Mouse (Mus musculus) MEL (cell line): Measurements from ENCODE around the gene BC035947. TPM values are rescaled to one million over a fixed set of nuclear protein-coding genes. Genes with fewer than 3 reads are reported as not detected.

Experiments used
- DNase-seq: peaks from one replicate; pipeline ENCODE4 v3.0.0; 2011; ENCODE audit warnings: low read depth, low spot score
- H3K27ac ChIP-seq: 2 replicates; pipeline ENCODE4 v1.5.1; 2012; ENCODE audit warnings: low read depth, mild to moderate bottlenecking, control low read depth, low read length, moderate library complexity; ENCODE audit not compliant: control insufficient read depth
- H3K27me3 ChIP-seq, 2 experiments: fragments of 150-350 bp in 1 of 2; sonication (generic) in 1 of 2; 2 replicates each; pipeline ENCODE4 v1.6.1; 2012; ENCODE audit warnings: low read length in 2 of 2, mild to moderate bottlenecking in 2 of 2, improper control_type of control experiment in 1 of 2, moderate library complexity in 1 of 2; ENCODE audit not compliant: insufficient read depth in 2 of 2, control insufficient read depth in 1 of 2
- H3K36me3 ChIP-seq, 2 experiments: 2 replicates each; pipeline ENCODE4 v1.6.1; 2012 to 2014; ENCODE audit warnings: low read length in 2 of 2, improper control_type of control experiment in 1 of 2, inconsistent platforms in 1 of 2, mild to moderate bottlenecking in 1 of 2; ENCODE audit not compliant: insufficient read depth in 2 of 2, control insufficient read depth in 1 of 2
- H3K4me1 ChIP-seq, 2 experiments: fragments of 150-350 bp in 1 of 2; sonication (generic) in 1 of 2; 2 replicates each; pipeline ENCODE4 v1.6.1; 2012; ENCODE audit warnings: low read length in 2 of 2, improper control_type of control experiment in 1 of 2, mild to moderate bottlenecking in 1 of 2; ENCODE audit not compliant: insufficient read depth in 2 of 2, control insufficient read depth in 1 of 2
- H3K4me3 ChIP-seq, 2 experiments: fragments of 150-350 bp in 1 of 2; sonication (generic) in 1 of 2; 2 replicates each; pipeline ENCODE4 v1.5.1; 2012; ENCODE audit warnings: low read depth in 2 of 2, low read length in 2 of 2, mild to moderate bottlenecking in 2 of 2, moderate library complexity in 2 of 2, control low read depth in 1 of 2, improper control_type of control experiment in 1 of 2; ENCODE audit not compliant: control insufficient read depth in 1 of 2, insufficient read depth in 1 of 2
- H3K79me2 ChIP-seq: 2 replicates; pipeline ENCODE4 v1.6.1; 2012; ENCODE audit warnings: mild to moderate bottlenecking, low read length, moderate library complexity; ENCODE audit not compliant: control insufficient read depth, poor library complexity, insufficient read depth
- H3K9ac ChIP-seq: 2 replicates; pipeline ENCODE4 v1.6.1; 2012; ENCODE audit warnings: low read depth, mild to moderate bottlenecking, control low read depth, low read length, moderate library complexity; ENCODE audit not compliant: control insufficient read depth, poor library complexity, severe bottlenecking
- H3K9me3 ChIP-seq: fragments of 150-350 bp; sonication (generic); replicated peaks from 2 replicates; pipeline ENCODE4 v1.6.1; 2012; ENCODE audit warnings: mild to moderate bottlenecking, low read length, improper control_type of control experiment, moderate library complexity; ENCODE audit not compliant: insufficient read depth
- CTCF ChIP-seq, 3 experiments: IDR thresholded peaks in 2 of 3; conservative IDR thresholded peaks in 1 of 3; 2 replicates each; pipeline ENCODE4 v1.5.1; 2011 to 2012; ENCODE audit warnings: low read length in 3 of 3, low read depth in 2 of 3, mild to moderate bottlenecking in 2 of 3, improper control_type of control experiment in 1 of 3, inconsistent platforms in 1 of 3, mixed read lengths in 1 of 3, moderate library complexity in 1 of 3; ENCODE audit not compliant: control insufficient read depth in 1 of 3, insufficient read depth in 1 of 3, poor library complexity in 1 of 3, severe bottlenecking in 1 of 3
- EP300 ChIP-seq, 2 experiments: IDR thresholded peaks; 2 replicates each; pipeline ENCODE4 v1.6.1; 2011; ENCODE audit warnings: improper control_type of control experiment in 2 of 2, low read length in 2 of 2, low read depth in 1 of 2, mild to moderate bottlenecking in 1 of 2
- GATA1 ChIP-seq: IDR thresholded peaks from 2 replicates; pipeline ENCODE4 v1.6.1; 2011; ENCODE audit warnings: low read depth, low read length, improper control_type of control experiment
- HCFC1 ChIP-seq: IDR thresholded peaks from 2 replicates; pipeline ENCODE4 v1.6.1; 2012; ENCODE audit warnings: low read depth, mild to moderate bottlenecking, inconsistent platforms, low read length, improper control_type of control experiment, moderate library complexity
- MAZ ChIP-seq: IDR thresholded peaks from 2 replicates; pipeline ENCODE4 v1.6.1; 2012; ENCODE audit warnings: low read depth, mild to moderate bottlenecking, inconsistent platforms, low read length, improper control_type of control experiment
- MXI1 ChIP-seq: IDR thresholded peaks from 2 replicates; pipeline ENCODE4 v1.6.1; 2011; ENCODE audit warnings: mild to moderate bottlenecking, low read depth, low read length, improper control_type of control experiment
- RAD21 ChIP-seq: IDR thresholded peaks from 2 replicates; pipeline ENCODE4 v1.6.1; 2011; ENCODE audit warnings: mild to moderate bottlenecking, low read depth, low read length, improper control_type of control experiment
- RCOR1 ChIP-seq: IDR thresholded peaks from 2 replicates; pipeline ENCODE4 v1.6.1; 2012; ENCODE audit warnings: low read depth, mild to moderate bottlenecking, inconsistent platforms, low read length, improper control_type of control experiment
- SMC3 ChIP-seq: IDR thresholded peaks from 2 replicates; pipeline ENCODE4 v1.6.1; 2011; ENCODE audit warnings: low read depth, low read length, improper control_type of control experiment
- TBP ChIP-seq: IDR thresholded peaks from 2 replicates; pipeline ENCODE4 v1.8.0; 2011; ENCODE audit warnings: low read depth, low read length, improper control_type of control experiment
- TCF12 ChIP-seq: IDR thresholded peaks from 2 replicates; pipeline ENCODE4 v1.6.1; 2014; ENCODE audit warnings: low read depth, mild to moderate bottlenecking, inconsistent platforms, low read length, improper control_type of control experiment, moderate library complexity
- ZC3H11A ChIP-seq: IDR thresholded peaks from 2 replicates; pipeline ENCODE4 v1.6.1; 2012; ENCODE audit warnings: low read depth, mild to moderate bottlenecking, inconsistent platforms, low read length, improper control_type of control experiment
- ZMIZ1 ChIP-seq: IDR thresholded peaks from 2 replicates; pipeline ENCODE4 v1.6.1; 2012; ENCODE audit warnings: low read depth, mild to moderate bottlenecking, inconsistent platforms, low read length, improper control_type of control experiment, moderate library complexity
- polyA plus RNA-seq, 2 experiments: library from polyadenylated mRNA; stranded (reverse) in 1 of 2; unstranded in 1 of 2; fragments of >175 nt in 1 of 2; fragments of >200 nt in 1 of 2; gene quantifications; 2 replicates each; pipeline versions ENCODE4 v1.2.1 to v1.2.4; 2012; ENCODE audit warnings: low replicate concordance in 2 of 2, low read depth in 1 of 2; ENCODE audit not compliant: insufficient read length in 2 of 2, insufficient read depth in 1 of 2, missing spikeins in 1 of 2
- total RNA-seq: library from RNA; depleted of rRNA; stranded (reverse); fragments of 300-350 nt; gene quantifications from 2 replicates; pipeline ENCODE4 v1.2.3, GENCODE M21; 2012

BC035947 gene
- total and polyA plus RNA-seq, 3 experiments: not detected

- Histone ChIP-seq H3K4me3 (no peak overlapping the region), H3K36me3 (no peaks in the 10 kb centered on the region), H3K9me3 (no peaks in the 10 kb centered on the region), H3K27ac (no peak overlapping the region), H3K27me3 (no peaks in the 10 kb centered on the region), H3K79me2 (no peaks in the 10 kb centered on the region), H3K9ac (no peak overlapping the region), H3K4me1 (peaks cover 0 to 4% of the 10 kb centered on the region in 2 experiments; a peak in 2 of 4 replicates)
- DNase-seq: peak; percentile 62
- TF ChIP-seq RAD21: peak; percentile 54
- peak; percentile 47 to 71 (median 64) for TF ChIP-seq CTCF (IDR thresholded peaks at IDR 0.05 in 2 of 3, conservative IDR thresholded peaks at IDR 0.05 in 1 of 3; ENCODE audit: control insufficient read depth in 1 of 3, insufficient read depth in 1 of 3, low read depth in 2 of 3, low read length in 3 of 3, poor library complexity in 1 of 3, severe bottlenecking in 1 of 3)
- no peak for TF ChIP-seq RCOR1
- peak; percentile 27; the same call in 1 of the 2 replicates for TF ChIP-seq ZC3H11A
- TF ChIP-seq SMC3: peak; percentile 55
- no peak for TF ChIP-seq MAZ
- no peak for TF ChIP-seq TCF12
- TF ChIP-seq HCFC1: no peak
Measured at GRCm38 (mm10) chr1:78536310-78537164, 24.6 kb upstream of the BC035947 start.

DNA sequence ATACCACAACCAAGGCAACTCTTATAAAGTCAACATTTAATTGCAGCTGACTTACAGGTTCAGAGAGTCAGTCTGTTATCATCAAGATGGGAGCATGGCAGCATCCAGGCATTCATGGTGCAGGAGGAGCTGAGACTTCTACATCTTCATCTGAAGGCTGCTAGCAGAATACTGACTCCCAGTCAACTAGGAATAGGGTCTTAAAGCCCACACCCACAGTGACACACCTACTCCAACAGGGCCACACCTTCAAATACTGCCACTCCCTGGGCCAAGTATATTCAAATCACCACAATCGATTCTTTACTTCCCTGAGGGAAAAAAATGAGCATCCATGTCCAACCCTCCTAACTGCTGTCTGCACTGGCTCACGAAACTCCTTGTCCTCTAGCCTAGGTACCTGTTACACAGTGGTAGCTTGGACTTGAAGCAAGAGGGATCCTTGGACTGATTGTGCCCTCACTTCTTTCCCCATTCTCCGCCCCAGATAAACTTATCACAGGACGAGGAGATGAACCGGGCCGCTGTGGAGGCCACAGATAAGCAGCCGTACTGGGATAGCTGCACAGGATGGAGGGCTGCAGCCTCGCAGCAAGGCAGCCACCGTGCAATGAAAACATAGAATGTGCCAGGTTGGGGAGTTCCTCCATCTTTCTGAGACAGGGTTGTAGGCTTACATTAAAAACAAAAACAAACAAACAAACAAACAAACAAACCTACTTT is 22.6 kb upstream of the BC035947 start:
- Histone ChIP-seq H3K36me3 (no peaks in the 10 kb centered on the region), H3K9ac (no peak overlapping the region), H3K27me3 (no peaks in the 10 kb centered on the region), H3K4me3 (no peak overlapping the region), H3K9me3 (no peaks in the 10 kb centered on the region), H3K4me1 (peaks cover 0 to 4% of the 10 kb centered on the region in 2 experiments; a peak in 2 of 4 replicates), H3K27ac (no peak overlapping the region), H3K79me2 (no peaks in the 10 kb centered on the region)
- TF ChIP-seq MXI1: no peak
- TF ChIP-seq ZMIZ1: no peak
- TF ChIP-seq RCOR1: no peak
- peak; percentile 62 for TF ChIP-seq TCF12
- TF ChIP-seq EP300 (IDR thresholded peaks at IDR 0.05; ENCODE audit: low read depth in 1 of 2, low read length in 2 of 2): peak in 1 of 2 experiments; percentile 57; a peak in 2 of 4 replicates
- no peak for TF ChIP-seq TBP
- TF ChIP-seq GATA1: peak; percentile 46; the same call in 1 of the 2 replicates
- peak; percentile 28 for DNase-seq
